Mouse (Mus musculus): ENCODE results near the gene Gm43517.

The Gm43517 gene

DNA sequence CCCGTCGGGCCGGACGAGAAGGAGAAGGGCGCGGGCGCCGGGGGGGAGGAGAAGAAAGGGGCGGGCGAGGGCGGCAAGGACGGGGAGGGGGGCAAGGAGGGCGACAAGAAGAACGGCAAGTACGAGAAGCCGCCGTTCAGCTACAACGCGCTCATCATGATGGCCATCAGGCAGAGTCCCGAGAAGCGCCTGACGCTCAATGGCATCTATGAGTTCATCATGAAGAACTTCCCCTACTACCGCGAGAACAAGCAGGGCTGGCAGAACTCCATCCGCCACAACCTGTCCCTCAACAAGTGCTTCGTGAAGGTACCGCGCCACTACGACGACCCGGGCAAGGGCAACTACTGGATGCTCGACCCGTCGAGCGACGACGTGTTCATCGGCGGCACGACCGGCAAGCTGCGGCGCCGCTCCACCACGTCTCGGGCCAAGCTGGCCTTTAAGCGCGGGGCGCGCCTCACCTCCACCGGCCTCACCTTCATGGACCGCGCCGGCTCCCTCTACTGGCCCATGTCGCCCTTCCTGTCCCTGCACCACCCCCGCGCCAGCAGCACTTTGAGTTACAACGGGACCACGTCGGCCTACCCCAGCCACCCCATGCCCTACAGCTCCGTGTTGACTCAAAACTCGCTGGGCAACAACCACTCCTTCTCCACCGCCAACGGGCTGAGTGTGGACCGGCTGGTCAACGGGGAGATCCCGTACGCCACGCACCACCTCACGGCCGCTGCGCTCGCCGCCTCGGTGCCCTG lies at the start of gene Gm43517:
Gene Gm43517, plus strand, starts transcription at position 299 of the 755 bp plus-strand sequence.
- DNase-seq (ENCODE audit: low spot score in 2 of 2), result peak; percentile 75 to 79

DNA sequence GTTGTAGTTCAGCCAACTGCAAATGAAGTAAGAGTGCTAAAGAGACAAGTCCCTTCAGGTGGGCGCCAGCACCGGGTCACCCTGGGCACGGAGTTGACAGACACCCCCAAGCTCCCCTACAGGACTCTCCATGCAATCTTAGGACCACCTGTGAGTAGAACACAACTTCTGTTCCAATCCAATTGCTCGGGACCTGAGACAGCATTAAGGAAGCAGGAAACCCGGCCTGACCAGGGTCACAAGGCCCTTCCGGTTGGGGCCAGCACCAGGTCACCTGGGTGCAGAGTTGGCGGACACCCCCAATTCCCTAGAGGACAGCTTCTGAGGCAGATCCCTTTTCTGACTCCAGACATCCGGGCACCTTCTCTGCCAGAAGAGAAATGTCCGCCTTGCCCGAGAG lies 35.3 kb upstream of the Gm43517 start:
- DNase-seq (ENCODE audit: low spot score in 2 of 2), result no peak

DNA sequence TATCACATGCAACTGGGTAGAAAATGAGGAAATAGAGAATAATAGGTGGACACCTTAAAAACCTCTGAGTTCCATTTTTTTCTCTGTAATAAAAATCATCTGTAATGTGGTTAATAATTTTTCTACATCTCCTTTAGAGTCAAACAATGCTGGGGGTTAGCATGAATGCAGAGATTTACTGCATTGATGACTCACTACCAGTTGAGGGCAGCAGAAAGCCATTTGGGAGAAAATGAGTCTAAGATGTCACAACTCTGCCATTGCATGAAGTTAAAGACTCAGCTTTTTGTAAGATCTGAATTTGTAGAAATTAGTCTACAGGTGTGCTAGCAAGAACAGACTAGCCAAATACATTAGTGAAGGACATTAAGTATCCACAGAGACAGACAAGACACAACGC lies 16.0 kb upstream of the Gm43517 start:
- no peak for DNase-seq (ENCODE audit: low spot score in 2 of 2)

GRCm38 (mm10) chr12:49372170-49372569 lies 12.8 kb upstream of the Gm43517 start:
- DNase-seq (ENCODE audit: low spot score in 2 of 2), result no peak

GRCm38 (mm10) chr12:49373176-49373575 lies 11.8 kb upstream of the Gm43517 start:
- no peak for DNase-seq (ENCODE audit: low spot score in 2 of 2)

- DNase-seq (ENCODE audit: low spot score in 2 of 2), result peak; percentile 40 to 41
These were observed 11.0 kb upstream of the Gm43517 start for GRCm38 (mm10) chr12:49373821-49374605.

GRCm38 (mm10) chr12:49374606-49374995 lies 10.4 kb upstream of the Gm43517 start:
- peak; percentile 72 to 75 for DNase-seq (ENCODE audit: low spot score in 2 of 2)

DNA sequence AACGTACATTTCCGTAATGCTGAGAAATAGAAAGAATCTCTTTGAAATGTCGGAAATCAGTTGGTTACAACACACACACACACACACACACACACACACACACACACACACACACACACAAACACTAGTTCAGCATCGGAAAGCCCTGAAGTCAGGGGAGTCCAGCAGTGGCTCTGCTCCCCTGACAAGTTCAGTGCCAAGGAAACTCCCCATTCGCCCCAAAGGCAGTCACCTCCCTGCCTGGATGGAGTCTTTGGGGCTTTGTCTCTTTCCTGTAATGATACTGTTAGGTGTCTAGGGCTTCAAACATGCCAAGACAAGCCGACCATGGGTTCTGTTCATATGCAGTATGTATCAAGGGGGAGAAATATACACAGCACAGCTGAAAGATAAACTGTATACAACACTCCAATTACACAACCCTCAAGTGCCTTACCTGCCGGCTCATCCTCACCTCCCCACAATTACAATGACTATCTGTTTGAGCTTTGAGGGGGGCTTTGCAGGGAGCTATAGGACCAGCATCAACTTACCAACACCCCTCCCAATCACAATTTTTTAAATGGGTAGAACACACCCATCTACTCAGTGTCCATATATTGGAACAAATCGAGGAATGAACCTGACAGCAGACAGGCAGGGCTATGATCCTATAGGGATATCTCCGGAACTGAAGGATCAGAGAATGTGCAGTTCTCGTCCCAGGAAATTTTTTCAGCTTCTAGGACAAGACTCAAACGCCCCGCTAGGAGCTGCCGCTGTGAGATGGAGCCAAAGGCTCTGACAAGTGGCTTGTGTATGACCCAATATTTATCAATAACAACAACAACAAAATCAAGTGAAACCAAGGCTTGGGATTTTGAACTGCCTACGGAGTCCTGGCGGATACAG lies 9.3 kb upstream of the Gm43517 start:
- peak; percentile 43 to 47 for DNase-seq (ENCODE audit: low spot score in 2 of 2)

DNA sequence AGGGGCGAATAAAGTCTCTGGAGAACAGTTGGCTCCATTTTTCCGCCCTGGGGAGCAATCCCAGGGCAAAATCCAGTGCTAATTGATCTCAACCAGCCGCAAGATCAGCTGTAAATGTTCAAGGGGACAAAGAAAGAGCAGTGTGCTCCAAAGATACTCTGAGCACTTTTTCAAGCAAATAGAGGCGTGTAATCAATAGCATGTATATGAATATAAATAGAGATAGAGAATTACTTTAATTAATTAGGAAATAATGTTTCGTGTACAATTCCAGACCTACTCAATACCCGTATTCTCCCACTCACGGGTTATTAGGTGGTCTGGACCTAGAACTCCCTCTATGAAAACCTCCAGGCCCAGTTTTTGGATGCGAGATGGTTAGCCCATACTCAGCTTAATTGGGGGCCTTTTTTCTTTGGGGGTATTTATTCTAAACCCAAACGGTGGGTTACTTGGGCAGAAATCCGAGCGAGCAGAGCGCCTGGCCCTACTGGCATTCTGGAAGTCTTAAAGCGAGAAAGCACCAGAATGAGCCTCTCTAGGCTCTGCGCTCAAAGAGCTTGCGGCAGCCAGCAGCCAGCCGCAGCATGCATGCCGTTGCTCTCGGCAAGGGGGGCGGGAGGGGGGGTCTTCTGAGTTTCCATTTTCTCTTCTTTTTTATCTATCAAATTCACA lies 8.5 kb upstream of the Gm43517 start:
- DNase-seq (ENCODE audit: low spot score in 2 of 2), result peak; percentile 53 to 56

DNA sequence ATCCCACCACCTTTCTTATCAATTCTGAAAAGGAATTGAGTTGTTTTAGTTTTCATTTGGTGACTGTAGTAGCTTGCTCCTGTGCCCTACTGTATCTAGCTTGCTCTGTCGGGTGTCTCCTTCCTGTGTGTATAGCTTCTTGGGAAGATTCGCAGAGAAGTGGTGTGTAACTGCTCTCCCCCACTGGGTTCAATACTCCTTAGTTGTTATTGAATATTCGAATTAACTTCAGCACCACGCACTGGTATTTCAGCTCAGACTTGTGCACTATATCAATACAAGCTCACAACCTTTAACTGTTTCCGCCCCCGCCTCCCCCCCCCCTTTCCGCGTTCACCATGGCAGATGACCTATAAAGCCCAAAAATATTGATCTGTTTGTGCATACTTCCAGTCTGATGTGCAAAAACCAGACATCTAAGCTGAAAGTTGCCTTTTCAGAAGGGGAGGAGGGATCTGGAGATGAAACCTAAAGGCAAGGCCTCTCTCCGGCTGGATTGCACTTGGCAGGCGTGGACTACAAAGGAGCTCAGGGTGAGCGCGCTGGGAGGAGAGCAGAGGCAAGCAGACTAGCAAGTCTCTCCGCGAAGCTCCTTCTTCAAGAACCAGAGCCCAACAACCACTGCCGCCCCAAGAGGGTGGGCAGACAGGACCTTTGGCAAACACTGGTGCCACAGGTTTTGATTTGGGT lies 7.5 kb upstream of the Gm43517 start:
- DNase-seq (ENCODE audit: low spot score in 2 of 2), result peak; percentile 81 to 83

DNA sequence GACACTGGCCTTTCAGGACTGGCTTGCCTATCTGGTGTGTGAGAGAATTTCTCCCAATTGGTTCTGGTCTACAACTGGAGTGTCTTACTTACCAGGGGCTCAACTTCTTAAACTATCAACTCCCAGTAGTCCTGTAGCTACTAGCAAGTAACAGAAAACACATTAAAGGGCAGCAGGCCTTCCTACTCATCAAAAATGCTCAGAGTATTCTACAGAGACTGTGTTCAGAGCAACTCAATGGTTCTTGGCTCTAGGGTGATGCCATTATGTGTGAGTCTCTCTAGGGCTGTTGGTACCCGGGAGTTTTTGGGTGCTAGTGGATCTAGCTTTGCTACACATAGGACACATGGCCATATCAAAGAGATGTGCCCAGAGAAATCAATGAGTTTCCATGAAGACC lies 6.1 kb upstream of the Gm43517 start:
- no peak for DNase-seq (ENCODE audit: low spot score in 2 of 2)

- peak; percentile 74 to 82 for DNase-seq (ENCODE audit: low spot score in 2 of 2)
These were observed 5.5 kb upstream of the Gm43517 start for GRCm38 (mm10) chr12:49379446-49379845.

- DNase-seq (ENCODE audit: low spot score in 2 of 2), result peak; percentile 40 to 61
These were observed 4.5 kb upstream of the Gm43517 start for GRCm38 (mm10) chr12:49380442-49380841.

DNA sequence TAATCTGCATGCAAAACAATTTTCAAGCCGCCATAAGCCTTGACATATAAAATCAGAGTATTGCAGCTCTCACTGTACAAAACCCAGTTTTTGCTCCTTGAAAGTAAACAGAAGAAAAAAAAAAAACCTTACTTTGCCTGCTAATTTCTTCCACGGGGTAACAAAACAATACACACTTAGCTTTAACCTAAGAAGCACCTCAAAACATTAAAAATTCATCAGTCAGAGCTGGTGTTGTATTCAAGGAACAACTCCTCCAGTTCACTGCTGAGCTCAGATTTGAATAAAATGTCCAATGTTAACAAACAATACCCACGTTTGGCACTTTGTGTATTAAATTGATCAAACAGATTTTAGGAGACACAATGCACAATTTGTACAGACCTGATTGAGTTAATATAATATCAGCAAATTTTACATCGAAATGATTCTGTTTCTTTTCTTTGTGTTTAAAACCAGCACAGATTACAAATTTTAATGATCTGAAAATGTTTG lies 3.9 kb upstream of the Gm43517 start:
- DNase-seq (ENCODE audit: low spot score in 2 of 2), result no peak

DNA sequence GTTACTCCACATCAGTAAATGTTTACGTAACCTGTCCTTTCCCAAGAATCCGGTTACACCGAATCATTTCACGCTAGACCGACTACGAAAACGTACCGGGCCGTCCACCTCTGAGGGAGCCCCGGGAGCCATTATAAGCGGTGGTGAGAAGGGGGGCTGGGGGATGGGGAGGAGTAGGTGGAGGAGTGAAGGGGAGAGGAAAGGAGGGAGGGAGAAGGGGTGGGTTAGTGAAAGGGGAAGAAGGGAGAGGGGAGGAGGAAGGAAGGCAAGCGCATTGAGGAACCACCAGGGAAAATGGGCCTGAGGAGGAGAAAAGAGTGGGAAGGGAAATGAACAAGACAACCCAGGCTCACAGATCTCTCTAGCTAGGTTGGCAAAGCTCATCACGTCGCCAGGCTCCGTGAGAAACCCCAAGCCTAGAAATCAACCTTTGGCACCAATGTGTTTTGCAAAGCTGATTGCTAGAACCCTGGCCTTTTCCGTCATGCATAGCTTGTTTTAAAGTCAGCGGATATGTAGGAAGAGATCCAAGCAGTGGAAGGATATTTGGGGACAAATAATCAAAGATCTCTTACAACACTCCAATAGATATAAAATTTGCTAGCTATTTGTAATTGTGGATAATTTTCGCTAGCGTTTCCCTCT lies 3.1 kb upstream of the Gm43517 start:
- DNase-seq (ENCODE audit: low spot score in 2 of 2), result peak; percentile 82

DNA sequence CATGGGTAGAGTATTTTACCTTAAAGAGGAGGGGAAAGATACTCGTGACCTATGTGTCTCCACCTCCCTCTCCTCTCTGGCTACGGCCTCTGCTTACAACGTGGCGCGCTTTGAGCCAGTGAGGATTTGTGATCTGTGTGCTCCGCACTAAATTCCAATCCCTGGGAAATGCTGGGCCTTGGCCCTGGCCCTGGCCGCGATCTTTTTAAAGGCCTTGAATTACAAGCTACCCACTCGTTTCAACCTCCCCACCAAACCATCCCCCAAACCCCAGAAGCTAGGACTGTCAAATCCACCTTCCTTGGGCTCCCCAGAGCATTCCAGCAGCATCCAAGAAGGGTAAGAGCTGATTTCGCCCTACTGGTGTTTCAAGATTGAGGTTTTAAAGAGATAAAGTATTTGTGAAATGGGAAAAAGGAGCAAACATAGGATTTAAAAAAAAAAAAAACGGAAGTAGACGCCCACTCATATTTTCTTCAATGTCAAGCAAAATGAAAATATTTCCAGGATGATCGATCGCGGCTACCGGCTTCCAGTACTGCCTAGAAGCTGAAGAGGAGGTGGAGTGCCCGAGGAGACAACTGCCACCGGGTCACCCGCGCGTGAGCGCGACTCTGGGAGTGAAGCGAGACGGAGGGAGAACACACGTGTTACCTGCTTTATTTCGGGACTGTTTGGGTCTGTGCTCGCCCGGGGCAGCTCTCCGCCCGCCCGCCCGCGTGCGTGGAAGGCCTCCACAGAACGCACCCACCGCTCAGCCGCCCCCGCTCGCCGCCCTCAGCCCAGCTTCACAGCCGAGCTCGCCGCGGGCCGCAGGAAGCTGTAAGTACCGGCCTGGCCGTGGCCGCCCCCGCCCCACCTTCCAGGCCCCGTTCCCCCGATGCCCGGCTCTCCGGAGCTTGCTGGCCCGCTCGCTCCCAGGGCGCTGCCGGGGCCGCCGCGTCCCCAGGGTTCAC lies 2.1 kb upstream of the Gm43517 start, which contains the start of gene Foxg1:
Gene Foxg1, plus strand, starts transcription at position 96 of the 956 bp plus-strand sequence.
- peak; percentile 77 to 81 for DNase-seq (ENCODE audit: low spot score in 2 of 2)

- DNase-seq (ENCODE audit: low spot score in 2 of 2), result peak; percentile 95 to 96
These were observed 1.3 kb upstream of the Gm43517 start for GRCm38 (mm10) chr12:49383521-49384133.

GRCm38 (mm10) chr12:49384295-49384875 lies 589 bp upstream of the Gm43517 start:
- DNase-seq (ENCODE audit: low spot score in 2 of 2), result peak; percentile 59 to 66
